9 mouse cellular contexts compared by ENCODE assay signal in genomic region chr2:125214592-125214991, GRCm38 (mm10). TPM values are rescaled to one million over a fixed set of nuclear protein-coding genes. Genes with fewer than 3 reads are reported as not detected.
DNase-seq lines count a peak whose midpoint lies in the region; ATAC-seq and TF ChIP-seq lines count a peak whose summit lies in the region.
"Had no signal": no experiment of that assay in that cellular context is flagged by ENCODE, and none has a peak within 500 bp of the region (broad histone marks: within the 10 kb centered on the region; RNA-seq: fewer than 3 reads in every experiment).

No protein-coding gene starts in this region.

- H3K36me3 ChIP-seq in kidney, postnatal 0 days (ENCODE audit: insufficient read depth, low read length) = no peaks in the 10 kb centered on the region
- H3K36me3 ChIP-seq in liver, embryonic 14.5 days (replicated peaks; ENCODE audit: control insufficient read depth, insufficient read depth, low read depth) = no peaks in the 10 kb centered on the region
- H3K36me3 ChIP-seq: stomach, embryonic 15.5 days had no signal

- H3K27ac ChIP-seq in kidney, postnatal 0 days = no peak overlapping the region
- no peak overlapping the region for H3K27ac ChIP-seq in liver, embryonic 14.5 days
- H3K27ac ChIP-seq: stomach, embryonic 15.5 days had no signal

- peak; percentile 90 for ATAC-seq in common myeloid progenitor, adult 5-6 weeks (replicated peaks; ENCODE audit: low read depth, poor library complexity, severe bottlenecking)
- ATAC-seq in granulocyte monocyte progenitor cell, adult 5-6 weeks (replicated peaks; ENCODE audit: poor library complexity, severe bottlenecking) = peak; percentile 84
- 0 out of 2 replicates have a peak, but pooled peaks have one; percentile 43 for ATAC-seq in kidney, postnatal 0 days (replicated peaks; ENCODE audit: low FRiP score, low read depth)
- ATAC-seq in liver, embryonic 14.5 days (ENCODE audit: insufficient read depth) = no peak

- no peaks in the 10 kb centered on the region for H3K27me3 ChIP-seq in kidney, postnatal 0 days (ENCODE audit: insufficient read depth, low read length)
- no peaks in the 10 kb centered on the region for H3K27me3 ChIP-seq in liver, embryonic 14.5 days (ENCODE audit: control insufficient read depth, insufficient read depth, low read length)
- H3K27me3 ChIP-seq: stomach, embryonic 15.5 days had no signal

- H3K4me2 ChIP-seq in kidney, postnatal 0 days (ENCODE audit: low read length) = no peak overlapping the region
- H3K4me2 ChIP-seq in liver, embryonic 14.5 days (ENCODE audit: low read depth) = no peak overlapping the region
- H3K4me2 ChIP-seq: stomach, embryonic 15.5 days had no signal

- WGBS in kidney, postnatal 0 days = under 1% methylated on average over 3 of the region's 3 CpGs
- WGBS in liver, embryonic 14.5 days (ENCODE audit: insufficient replicate concordance) = 6% methylated on average over 3 of the region's 3 CpGs

- no peaks in the 10 kb centered on the region for H3K9me3 ChIP-seq in kidney, postnatal 0 days (replicated peaks; ENCODE audit: low read length)
- H3K9me3 ChIP-seq in liver, embryonic 14.5 days (ENCODE audit: control insufficient read depth, low read length) = no peaks in the 10 kb centered on the region
- H3K9me3 ChIP-seq: stomach, embryonic 15.5 days had no signal

- no peak overlapping the region for H3K4me3 ChIP-seq in kidney, postnatal 0 days (replicated peaks; ENCODE audit: low read depth, low read length)
- no peak overlapping the region for H3K4me3 ChIP-seq in liver, embryonic 14.5 days (ENCODE audit: insufficient read depth in 1 of 2, low read depth in 2 of 2, low read length in 2 of 2)
- H3K4me3 ChIP-seq: stomach, embryonic 15.5 days had no signal

- no peak overlapping the region for H3K9ac ChIP-seq in kidney, postnatal 0 days (ENCODE audit: low read depth, low read length)
- H3K9ac ChIP-seq in liver, embryonic 14.5 days (replicated peaks) = no peak overlapping the region
- H3K9ac ChIP-seq: stomach, embryonic 15.5 days had no signal

- DNase-seq in CD8-positive naive resting alpha-beta T cell, adult 2 months (ENCODE audit: low read depth in 2 of 2, low spot score in 2 of 2) = peak; percentile 37 to 50
- DNase-seq in adrenal gland, adult 18-20 months (ENCODE audit: low spot score in 2 of 2) = peak; percentile 63 to 67
- peak; percentile 82 for DNase-seq in kidney, postnatal 0 days (ENCODE audit: low spot score)
- peak; percentile 25 to 44 (median 27) for DNase-seq in liver, embryonic 14.5 days (ENCODE audit: low read depth in 3 of 3, low spot score in 3 of 3)
- DNase-seq in ovary, postnatal 36 days (ENCODE audit: low spot score) = peak; percentile 21
- DNase-seq in thymus, postnatal 36 days = peak; percentile 19 to 42

- no peaks in the 10 kb centered on the region for H3K4me1 ChIP-seq in kidney, postnatal 0 days (replicated peaks; ENCODE audit: insufficient read depth, low read length)
- no peaks in the 10 kb centered on the region for H3K4me1 ChIP-seq in liver, embryonic 14.5 days (replicated peaks; ENCODE audit: control insufficient read depth in 2 of 2, insufficient read depth in 2 of 2, low read length in 1 of 2)

- TF ChIP-seq CTCF in kidney, postnatal 0 days (IDR thresholded peaks at IDR 0.05; ENCODE audit: low read depth) = peak; percentile 78
- TF ChIP-seq CTCF in liver, embryonic 14.5 days (IDR thresholded peaks at IDR 0.05; ENCODE audit: low read depth) = peak; percentile 75

- no peak for TF ChIP-seq EP300 in liver, embryonic 14.5 days (IDR thresholded peaks at IDR 0.05; ENCODE audit: low read depth)

RNA-seq across cellular contexts. Expression of gene Dut, which starts 32.4 kb away (rescaled TPM):
- 10 to 100 TPM; 15.1 to 22.6 TPM for total RNA-seq in adrenal gland, adult 18-20 months (2021)
- total RNA-seq in common myeloid progenitor, adult 5-6 weeks (2017) = 246 and 263 TPM in 2 replicates
- total RNA-seq in granulocyte monocyte progenitor cell, adult 5-6 weeks (2014; fragmentation: Nextera tagmentation) = 295 and 300 TPM in 2 replicates
- total RNA-seq in granulocyte monocyte progenitor cell, adult 5-6 weeks (2017) = 188 and 215 TPM in 2 replicates
- 133 and 141 TPM in 2 replicates for polyA plus RNA-seq in kidney, postnatal 0 days (2015; fragmentation: Nextera tagmentation; extraction: Ambion mirVana)
- polyA plus RNA-seq in liver, embryonic 14.5 days (2012; rRNA removed) = 50.9 and 89.0 TPM in 2 replicates
- polyA plus RNA-seq in liver, embryonic 14.5 days (2014; fragmentation: Nextera tagmentation; extraction: Ambion mirVana) = 138 and 154 TPM in 2 replicates

Comparison
In these comparisons a context has a peak if more than half of its experiments do, and no peak if none do; other contexts are left out.
1. DNase-seq: peak in every context shown above with its lines; median percentile 82 in kidney, postnatal 0 days; 65 in adrenal gland, adult 18-20 months; 44 in CD8-positive naive resting alpha-beta T cell, adult 2 months; 30 in thymus, postnatal 36 days; 27 in liver, embryonic 14.5 days; 21 in ovary, postnatal 36 days.
2. RNA of gene Dut, which starts 32.4 kb away (total RNA-seq): 188 to 300 TPM in granulocyte monocyte progenitor cell, adult 5-6 weeks and 246 to 263 TPM in common myeloid progenitor, adult 5-6 weeks; 15.1 to 22.6 TPM in adrenal gland, adult 18-20 months; every median in the first group is over 4 times any median in the second.